Mouse (Mus musculus) heart, adult 2 months (tissue): ENCODE measurements around the gene Vdac1.

Source experiments
- EP300 ChIP-seq: fragments of 200-500 bp; IDR thresholded peaks from 2 replicates; pipeline ENCODE4 v1.6.1; 2011; ENCODE audit warnings: low read depth, low read length, control low read depth; ENCODE audit not compliant: insufficient read depth
- POLR2A ChIP-seq: fragments of 200-500 bp; IDR thresholded peaks from 2 replicates; pipeline ENCODE4 v1.6.1; 2011; ENCODE audit warnings: mild to moderate bottlenecking, low read depth, low read length, control low read depth; ENCODE audit not compliant: insufficient read depth

GRCm38 (mm10) chr11:52350924-52351323 lies 9.7 kb upstream of the Vdac1 start:
- TF ChIP-seq POLR2A = no peak
- TF ChIP-seq EP300 = no peak
